Mouse (Mus musculus) liver, embryonic 13.5 days (tissue): ENCODE results near the gene Fasn. TPM values are rescaled to one million over a fixed set of nuclear protein-coding genes. Genes with fewer than 3 reads are reported as not detected.

Source experiments
- ATAC-seq: fragments of 200-750 bp; cut with Nextera tagmentation; 2 replicates; pipeline ENCODE4 v1.8.0; 2017; ENCODE audit warnings: low read depth, mild to moderate bottlenecking, moderate number of reproducible peaks, moderate library complexity
- DNase-seq: peaks from one replicate; pipeline ENCODE4 v3.0.0; 2022
- H3K27ac ChIP-seq: fragments of 300-500 bp; sonication (generic); 2 replicates; pipeline ENCODE4 v1.5.1; 2015; ENCODE audit warnings: moderate library complexity, mild to moderate bottlenecking, inconsistent platforms
- H3K27me3 ChIP-seq: fragments of 300-500 bp; sonication (generic); 2 replicates; pipeline ENCODE4 v1.6.1; 2015; ENCODE audit warnings: mild to moderate bottlenecking, inconsistent platforms
- H3K36me3 ChIP-seq: fragments of 300-500 bp; sonication (generic); 2 replicates; pipeline ENCODE4 v1.6.1; 2015; ENCODE audit warnings: mild to moderate bottlenecking, inconsistent platforms
- H3K4me1 ChIP-seq: fragments of 300-500 bp; sonication (generic); replicated peaks from 2 replicates; pipeline ENCODE4 v1.6.1; 2015; ENCODE audit warnings: inconsistent platforms
- H3K4me2 ChIP-seq: fragments of 300-500 bp; sonication (generic); 2 replicates; pipeline ENCODE4 v1.6.1; 2015; ENCODE audit warnings: inconsistent platforms, mild to moderate bottlenecking, moderate library complexity
- H3K4me3 ChIP-seq: fragments of 300-500 bp; sonication (generic); replicated peaks from 2 replicates; pipeline ENCODE4 v1.5.1; 2015; ENCODE audit warnings: mild to moderate bottlenecking, inconsistent platforms
- H3K9ac ChIP-seq: fragments of 300-500 bp; sonication (generic); 2 replicates; pipeline ENCODE4 v1.6.1; 2015; ENCODE audit warnings: mild to moderate bottlenecking, inconsistent platforms
- H3K9me3 ChIP-seq: fragments of 300-500 bp; sonication (generic); replicated peaks from 2 replicates; pipeline ENCODE4 v1.6.1; 2016; ENCODE audit warnings: inconsistent platforms
- WGBS: fragments of 180-500 bp; shearing (Covaris S2); methylation state at CpG from one replicate; pipeline ENCODE4 v1.1.7; 2015; ENCODE audit not compliant: insufficient replicate concordance; 5-methylcytosine and 5-hydroxymethylcytosine counted together
- polyA plus RNA-seq: library from polyadenylated mRNA; unstranded; fragments of >200 nt; fragmentation: Nextera tagmentation; extraction: Ambion mirVana; gene quantifications from 2 replicates; pipeline ENCODE4 v1.2.1, GENCODE M21; 2015

Fasn gene
- polyA plus RNA-seq, 1 experiment from 2014 or later: 15.3 TPM

GRCm38 (mm10) chr11:120826016-120826953 is 1.9 kb upstream of the Fasn start:
- WGBS: 80% methylated on average over 8 of the region's 8 CpGs
- no peak for ATAC-seq
- H3K4me1 ChIP-seq: peaks cover 46% of the 10 kb centered on the region
- H3K9me3 ChIP-seq: no peaks in the 10 kb centered on the region
- H3K27me3 ChIP-seq: no peaks in the 10 kb centered on the region
- no peak overlapping the region for H3K4me3 ChIP-seq
- no peak overlapping the region for H3K4me2 ChIP-seq
- H3K27ac ChIP-seq: no peak overlapping the region; the same call in 1 of the 2 replicates
- no peak overlapping the region for H3K9ac ChIP-seq
- H3K36me3 ChIP-seq: peaks cover 14% of the 10 kb centered on the region
- DNase-seq: no peak

DNA sequence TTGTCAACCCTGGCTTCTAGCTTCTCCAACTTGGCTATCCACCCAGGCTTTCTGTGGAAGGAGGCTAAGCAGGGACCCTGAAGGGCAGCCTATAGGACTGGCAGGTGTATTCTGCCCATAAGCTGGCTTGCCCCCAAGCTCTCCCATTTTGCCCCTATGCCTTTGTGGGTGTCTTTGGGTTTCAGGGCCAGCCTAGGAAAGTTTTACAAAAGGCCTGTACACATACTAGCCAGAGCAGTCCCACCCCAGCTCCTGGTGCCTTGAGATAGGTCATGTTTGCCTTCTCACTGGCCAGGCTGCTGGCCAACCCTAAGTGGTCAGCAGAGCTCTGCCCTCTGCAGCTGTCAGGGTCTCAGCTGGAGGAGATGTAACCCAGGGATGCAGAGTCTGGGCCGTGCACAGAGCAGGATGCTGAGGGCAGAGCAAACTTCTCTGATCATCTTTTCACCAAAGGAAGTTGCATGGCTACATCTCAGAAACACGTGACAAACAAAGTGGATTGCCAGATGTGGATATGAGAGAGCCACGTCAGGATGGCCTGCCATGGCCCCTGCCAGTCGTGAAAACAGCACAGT is 1.0 kb upstream of the Fasn start:
- peak overlapping the region; percentile 75 for H3K4me3 ChIP-seq
- H3K4me1 ChIP-seq: peaks cover 54% of the 10 kb centered on the region
- peaks cover 23% of the 10 kb centered on the region for H3K36me3 ChIP-seq
- WGBS: 64% methylated on average over 4 of the region's 4 CpGs
- DNase-seq (no peak), ATAC-seq (no peak)
- no peaks in the 10 kb centered on the region for H3K9me3 ChIP-seq
- peak overlapping the region; percentile 86 for H3K9ac ChIP-seq
- H3K27ac ChIP-seq: peak overlapping the region; percentile 77
- H3K4me2 ChIP-seq: peak overlapping the region; percentile 98
- H3K27me3 ChIP-seq: no peaks in the 10 kb centered on the region

GRCm38 (mm10) chr11:120824787-120825288 is 491 bp upstream of the Fasn start:
- no peaks in the 10 kb centered on the region for H3K27me3 ChIP-seq
- H3K4me3 ChIP-seq: peak overlapping the region; percentile 75
- peak overlapping the region; percentile 98 for H3K4me2 ChIP-seq
- peaks cover 28% of the 10 kb centered on the region for H3K36me3 ChIP-seq
- peaks cover 54% of the 10 kb centered on the region for H3K4me1 ChIP-seq
- ATAC-seq: no peak
- no peaks in the 10 kb centered on the region for H3K9me3 ChIP-seq
- peak overlapping the region; percentile 77 for H3K27ac ChIP-seq
- 1% methylated on average over 21 of the region's 21 CpGs for WGBS
- no peak for DNase-seq
- peak overlapping the region; percentile 86 for H3K9ac ChIP-seq

DNA sequence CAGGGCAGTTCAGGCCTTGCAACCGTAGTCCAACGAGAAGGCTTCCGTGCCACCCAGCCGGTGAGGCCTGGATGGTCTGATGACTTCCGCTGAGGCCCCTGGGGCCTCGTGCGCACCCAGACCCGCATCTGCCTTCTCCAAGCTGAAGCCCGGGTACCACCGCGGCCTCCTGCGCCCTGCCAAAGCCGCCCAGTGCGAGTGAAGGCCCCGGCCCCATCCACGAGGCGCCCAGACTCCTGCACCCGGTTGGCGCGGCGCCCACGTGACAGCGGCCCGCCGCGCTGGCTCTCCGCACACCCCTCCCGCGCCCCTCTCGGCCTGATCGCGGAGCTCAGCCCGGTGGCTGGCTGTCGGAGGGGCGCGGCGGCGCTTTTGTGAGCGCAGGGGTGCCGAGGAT is 798 bp downstream of the Fasn start:
- H3K4me2 ChIP-seq: peak overlapping the region; percentile 98
- DNase-seq (no peak), ATAC-seq (peak; percentile 60)
- H3K4me3 ChIP-seq: peak overlapping the region; percentile 75
- peaks cover 54% of the 10 kb centered on the region for H3K4me1 ChIP-seq
- WGBS: under 1% methylated on average over 40 of the region's 40 CpGs
- H3K36me3 ChIP-seq: peaks cover 41% of the 10 kb centered on the region
- no peaks in the 10 kb centered on the region for H3K27me3 ChIP-seq
- H3K9me3 ChIP-seq: no peaks in the 10 kb centered on the region
- H3K9ac ChIP-seq: peak overlapping the region; percentile 86
- H3K27ac ChIP-seq: peak overlapping the region; percentile 89

DNA sequence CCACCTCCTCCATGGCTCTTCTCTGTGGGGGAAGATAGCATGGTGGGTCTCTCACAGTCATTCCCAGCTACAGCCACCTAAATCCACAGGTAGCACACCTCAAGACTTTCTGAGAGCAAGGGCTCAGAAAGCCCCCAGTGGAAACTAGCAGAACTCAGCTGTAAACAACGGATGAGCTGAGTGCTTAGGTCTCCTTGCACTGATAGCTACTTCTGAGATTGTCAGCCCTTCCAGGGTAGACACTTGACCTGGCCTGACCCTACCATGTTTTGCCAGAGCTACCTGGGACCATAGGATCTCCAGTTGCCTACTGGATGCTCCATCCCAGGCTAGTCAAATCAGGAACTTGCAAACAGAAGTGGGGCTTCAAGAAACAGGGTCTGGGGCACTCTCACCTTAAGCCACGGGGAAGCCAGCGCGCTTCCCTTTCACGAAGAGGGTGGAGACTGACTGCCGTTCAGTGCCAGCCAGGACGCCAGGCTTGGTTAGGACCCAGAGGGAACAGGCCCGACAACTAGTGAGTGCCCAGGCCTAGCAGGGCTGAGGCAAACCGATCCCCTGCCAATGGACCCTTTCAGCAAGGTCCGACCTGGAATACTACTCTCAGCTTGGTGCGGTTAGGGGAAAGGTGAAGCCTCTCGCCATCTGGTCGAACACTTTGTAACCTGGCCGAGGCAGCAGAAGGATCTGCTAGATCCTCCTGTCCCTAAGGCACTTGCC is 1.4 kb downstream of the Fasn start:
- H3K4me1 ChIP-seq: peaks cover 54% of the 10 kb centered on the region
- no peaks in the 10 kb centered on the region for H3K27me3 ChIP-seq
- peak overlapping the region; percentile 86 for H3K9ac ChIP-seq
- peaks cover 47% of the 10 kb centered on the region for H3K36me3 ChIP-seq
- WGBS: under 1% methylated on average over 14 of the region's 14 CpGs
- DNase-seq (no peak), ATAC-seq (no peak)
- H3K27ac ChIP-seq: peak overlapping the region; percentile 89
- peak overlapping the region; percentile 98 for H3K4me2 ChIP-seq
- H3K4me3 ChIP-seq: peak overlapping the region; percentile 75
- H3K9me3 ChIP-seq: no peaks in the 10 kb centered on the region

DNA sequence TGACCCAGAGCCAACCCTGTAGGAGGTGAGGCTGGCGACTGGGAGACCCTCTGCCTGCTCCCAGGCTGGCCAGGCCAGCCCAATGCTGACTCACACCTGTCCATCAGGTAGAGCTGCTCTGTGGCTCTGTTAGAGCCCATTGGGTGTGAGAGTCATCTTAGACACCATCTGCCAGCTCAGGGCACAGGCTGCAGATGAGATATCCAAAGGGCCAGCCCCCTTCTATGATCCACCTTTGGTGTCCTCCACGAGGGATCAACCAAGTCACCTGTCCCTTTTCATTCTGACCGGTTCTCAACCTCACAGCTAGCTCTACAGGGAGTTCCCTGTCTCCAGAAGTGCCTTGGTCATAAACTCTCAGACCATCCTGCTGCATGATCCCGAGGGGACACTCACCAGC is 2.0 kb downstream of the Fasn start:
- Histone ChIP-seq H3K36me3 (peaks cover 53% of the 10 kb centered on the region), H3K9me3 (no peaks in the 10 kb centered on the region), H3K4me3 (peak overlapping the region; percentile 75), H3K4me1 (peaks cover 54% of the 10 kb centered on the region), H3K27ac (no peak overlapping the region), H3K4me2 (peak overlapping the region; percentile 98), H3K27me3 (no peaks in the 10 kb centered on the region), H3K9ac (peak overlapping the region; percentile 86)
- DNase-seq (no peak), ATAC-seq (no peak)
- WGBS: 40% methylated on average over 4 of the region's 4 CpGs

DNA sequence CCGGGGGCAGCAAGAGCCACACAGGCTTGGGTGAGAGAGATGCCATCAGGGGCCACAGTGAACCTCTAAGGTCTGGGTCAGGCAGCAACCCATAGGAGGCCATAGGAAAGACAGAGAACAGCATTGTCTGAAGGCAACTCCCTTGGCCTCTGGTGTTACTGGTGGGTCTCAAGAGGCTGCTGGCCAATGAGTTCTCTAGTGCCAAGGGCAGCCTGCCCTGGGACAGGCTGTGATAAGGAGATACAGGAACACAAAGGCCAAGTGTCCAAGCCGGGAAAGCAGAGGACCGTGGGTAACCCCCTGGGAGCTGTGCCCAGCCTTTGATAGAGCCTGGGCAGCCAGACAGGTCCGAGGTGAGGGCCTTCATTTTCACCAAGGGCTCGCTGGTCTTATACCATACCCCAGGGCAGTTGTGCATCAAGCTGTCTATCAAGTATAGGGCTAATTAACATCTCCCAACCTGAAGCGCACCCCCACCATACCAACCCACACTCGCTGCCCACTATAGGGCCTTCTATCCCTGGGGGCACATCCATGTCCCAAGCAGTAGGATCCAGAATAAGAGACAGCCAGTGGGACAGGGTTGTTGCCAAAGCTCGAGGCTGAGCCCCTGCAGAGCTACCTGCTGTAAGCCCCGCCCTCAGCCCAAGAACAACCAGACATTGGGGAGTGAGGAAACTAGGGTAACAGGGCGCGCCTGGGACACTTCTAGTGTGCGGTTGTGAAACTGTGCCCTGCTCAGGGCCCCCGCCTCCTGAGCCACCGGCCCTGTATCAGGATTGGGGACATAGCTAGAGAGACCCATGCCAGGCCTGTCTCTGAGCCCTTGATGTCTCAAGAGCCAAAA is 3.0 kb downstream of the Fasn start:
- peak overlapping the region; percentile 98 for H3K4me2 ChIP-seq
- peaks cover 64% of the 10 kb centered on the region for H3K36me3 ChIP-seq
- no peak overlapping the region for H3K27ac ChIP-seq
- no peaks in the 10 kb centered on the region for H3K27me3 ChIP-seq
- peak overlapping the region; percentile 86; the same call in 1 of the 2 replicates for H3K9ac ChIP-seq
- no peak for ATAC-seq
- no peaks in the 10 kb centered on the region for H3K9me3 ChIP-seq
- DNase-seq: no peak
- WGBS: 76% methylated on average over 14 of the region's 14 CpGs
- H3K4me1 ChIP-seq: peaks cover 53% of the 10 kb centered on the region
- peak overlapping the region; percentile 75; the same call in 1 of the 2 replicates for H3K4me3 ChIP-seq

DNA sequence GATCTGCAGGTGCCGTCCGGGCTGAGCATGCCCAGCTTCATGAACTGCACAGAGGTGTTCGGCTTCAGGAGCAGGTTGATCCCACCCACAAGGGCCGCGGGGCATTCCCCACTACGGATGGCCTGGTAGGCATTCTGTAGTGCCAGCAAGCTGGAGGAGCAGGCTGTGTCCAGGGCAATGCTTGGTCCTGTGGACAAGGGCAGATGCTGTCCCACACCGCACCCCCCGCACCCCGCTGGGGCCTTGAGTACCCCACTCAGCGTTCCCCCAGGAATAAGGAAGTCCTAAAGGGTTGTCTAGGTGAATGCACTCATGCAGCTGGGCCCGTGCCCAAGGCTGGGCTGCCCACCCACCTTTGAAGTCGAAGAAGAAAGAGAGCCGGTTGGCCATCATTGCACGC is 3.8 kb downstream of the Fasn start:
- no peaks in the 10 kb centered on the region for H3K9me3 ChIP-seq
- DNase-seq (no peak), ATAC-seq (no peak)
- H3K27ac ChIP-seq: no peak overlapping the region
- no peaks in the 10 kb centered on the region for H3K27me3 ChIP-seq
- 87% methylated on average over 14 of the region's 14 CpGs for WGBS
- H3K4me2 ChIP-seq: no peak overlapping the region
- H3K4me1 ChIP-seq: peaks cover 47% of the 10 kb centered on the region
- peaks cover 71% of the 10 kb centered on the region for H3K36me3 ChIP-seq
- no peak overlapping the region for H3K4me3 ChIP-seq
- no peak overlapping the region for H3K9ac ChIP-seq

GRCm38 (mm10) chr11:120819556-120819955 is 4.8 kb downstream of the Fasn start:
- Histone ChIP-seq H3K9ac (no peak overlapping the region), H3K36me3 (peaks cover 81% of the 10 kb centered on the region), H3K4me1 (peaks cover 37% of the 10 kb centered on the region), H3K27me3 (no peaks in the 10 kb centered on the region), H3K4me2 (no peak overlapping the region), H3K4me3 (no peak overlapping the region), H3K9me3 (no peaks in the 10 kb centered on the region), H3K27ac (no peak overlapping the region)
- ATAC-seq (no peak), DNase-seq (no peak)
- 82% methylated on average over 6 of the region's 6 CpGs for WGBS

DNA sequence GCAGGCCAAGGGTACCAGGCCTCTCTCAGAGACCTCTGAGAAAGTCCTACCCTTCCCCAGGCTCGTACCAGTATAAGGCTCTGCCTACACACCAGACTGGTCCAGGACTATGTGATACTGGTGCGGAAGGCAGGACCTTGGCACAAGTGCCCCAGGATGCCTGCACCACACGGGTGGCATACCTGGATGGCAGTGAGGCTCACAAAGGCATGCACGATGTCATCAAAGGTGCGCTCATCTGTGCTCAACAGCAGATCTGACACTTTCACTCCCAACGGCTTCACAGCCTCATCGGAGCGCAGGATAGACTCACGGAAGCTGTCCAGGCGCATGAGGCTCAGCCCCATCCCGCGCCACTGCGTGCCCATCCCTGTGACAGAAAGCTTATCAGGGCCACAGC is 6.1 kb downstream of the Fasn start:
- Histone ChIP-seq H3K9ac (no peak overlapping the region), H3K4me1 (peaks cover 28% of the 10 kb centered on the region), H3K27ac (no peak overlapping the region), H3K4me2 (no peak overlapping the region), H3K27me3 (no peaks in the 10 kb centered on the region), H3K36me3 (peaks cover 94% of the 10 kb centered on the region), H3K4me3 (no peak overlapping the region), H3K9me3 (no peaks in the 10 kb centered on the region)
- DNase-seq: no peak
- no peak for ATAC-seq
- WGBS: 94% methylated on average over 13 of the region's 13 CpGs
